Mouse (Mus musculus): ENCODE measurements around the gene Rgl1.

DNA sequence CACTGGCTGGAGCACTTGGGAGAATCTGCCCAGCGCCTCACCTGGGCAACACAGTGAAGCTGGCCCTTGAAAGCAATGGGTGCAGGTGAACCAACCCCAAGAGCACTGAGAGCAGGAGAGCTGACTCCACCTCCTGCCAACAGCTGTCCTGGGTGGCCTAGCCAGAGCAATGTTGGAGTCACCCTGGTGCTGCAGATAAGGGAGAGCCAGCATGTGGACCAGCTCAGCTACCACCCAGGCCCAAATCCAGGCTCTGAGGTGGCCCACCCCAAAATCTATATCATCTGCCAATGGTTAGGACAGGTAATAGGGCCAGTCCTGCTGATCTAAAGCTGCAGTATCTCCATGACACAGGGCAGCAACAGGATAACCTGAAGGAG, 114.7 kb downstream of the Rgl1 start:
- TF ChIP-seq MAX (IDR thresholded peaks at IDR 0.05) (no peak), CTCF (IDR thresholded peaks at IDR 0.05; ENCODE audit: control insufficient read depth, insufficient read depth, insufficient read length) (no peak), CEBPB (IDR thresholded peaks at IDR 0.05; ENCODE audit: low read depth) (no peak)
